Mouse (Mus musculus) cortical plate, adult 2 months (tissue): Measurements from ENCODE around the gene Hspd1.

ENCODE experiments used
- CTCF ChIP-seq: fragments of 200-500 bp; IDR thresholded peaks from 2 replicates; pipeline ENCODE4 v1.5.1; 2011; ENCODE audit warnings: mild to moderate bottlenecking, control low read depth, low read length; ENCODE audit not compliant: insufficient read depth; ENCODE audit errors: extremely low read depth
- POLR2A ChIP-seq: fragments of 200-500 bp; IDR thresholded peaks from 2 replicates; pipeline ENCODE4 v1.6.1; 2011; ENCODE audit warnings: mild to moderate bottlenecking, low read length, control low read depth; ENCODE audit not compliant: insufficient read depth; ENCODE audit errors: extremely low read depth

GRCm38 (mm10) chr1:55029446-55029845 lies 58.6 kb downstream of the Hspd1 start:
- no peak for TF ChIP-seq POLR2A
- TF ChIP-seq CTCF, result no peak
